Mouse (Mus musculus): ENCODE results near the gene Ypel5.

DNA sequence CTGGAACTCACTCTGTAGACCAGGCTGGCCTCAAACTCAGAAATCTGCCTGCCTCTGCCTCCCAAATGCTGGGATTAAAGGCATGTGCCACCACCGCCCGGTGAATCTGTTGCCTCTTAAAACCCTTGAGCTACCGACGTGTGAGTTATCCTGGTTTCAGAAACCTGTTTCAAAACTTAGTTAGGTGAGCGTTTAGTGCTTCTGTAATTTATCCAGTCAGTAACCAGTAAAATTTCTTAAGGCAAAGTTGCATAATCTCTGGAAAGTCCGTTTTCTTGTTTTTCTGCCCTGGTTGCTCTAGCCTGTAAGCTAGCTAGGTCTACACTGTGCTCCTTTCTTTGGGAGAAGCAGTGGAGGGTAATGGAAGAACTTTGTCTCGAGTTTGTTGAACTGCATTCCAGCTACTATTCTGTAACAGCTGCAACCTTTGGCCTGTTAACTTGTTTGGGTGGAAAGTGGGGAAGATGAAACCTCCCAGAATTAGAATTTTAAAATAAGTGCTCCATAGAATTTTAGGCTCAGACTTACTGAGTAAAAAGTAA is 8.8 kb downstream of the Ypel5 start:
- TF ChIP-seq CTCF (IDR thresholded peaks at IDR 0.05; ENCODE audit: low read depth) (no peak), EP300 (IDR thresholded peaks at IDR 0.05; ENCODE audit: low read depth) (no peak)
